Mouse (Mus musculus) layer of hippocampus, postnatal 14 days (tissue): ENCODE results near the gene Atp2c2. TPM values are rescaled to one million over a fixed set of nuclear protein-coding genes. Genes with fewer than 3 reads are reported as not detected.

Experiments
- total RNA-seq, 2 experiments: library from RNA; stranded (reverse); gene quantifications; 2 replicates each; pipeline ENCODE4 v1.2.3; 2021

The Atp2c2 gene
- total RNA-seq, 2 experiments from 2014 or later, result 1.7 to 2.9 TPM

Other genes starting within 250 kb of the Atp2c2 start
- gene Slc38a8, start 198.3 kb upstream of the Atp2c2 start, total RNA-seq, result under 1 TPM; 0.23 to 0.29 TPM
- gene Mbtps1, start 141.3 kb upstream of the Atp2c2 start, total RNA-seq, result 10 to 100 TPM; 63.6 to 69.8 TPM
- 10 to 100 TPM; 39.1 to 40.8 TPM for gene Hsdl1, start 124.8 kb upstream of the Atp2c2 start, total RNA-seq
- gene Dnaaf1, start 124.8 kb upstream of the Atp2c2 start, total RNA-seq, result under 1 TPM; 0.32 to 0.48 TPM
- 10 to 100 TPM; 10.0 to 11.8 TPM for gene Taf1c, start 94.8 kb upstream of the Atp2c2 start, total RNA-seq
- under 1 TPM in 1 of 2 experiments, not detected in 1; 0.16 TPM for gene Adad2, start 87.3 kb upstream of the Atp2c2 start, total RNA-seq
- gene Kcng4, start 64.3 kb upstream of the Atp2c2 start, total RNA-seq, result 1 to 10 TPM; 2.9 to 3.3 TPM
- 1 to 10 TPM; 6.9 to 8.2 TPM for gene Wfdc1, start 33.6 kb upstream of the Atp2c2 start, total RNA-seq
- 10 to 100 TPM; 16.2 to 19.5 TPM for gene Tldc1, start 78.4 kb downstream of the Atp2c2 start, total RNA-seq
- gene Cotl1, start 140.5 kb downstream of the Atp2c2 start, total RNA-seq, result 100 to 1,000 TPM; 103 to 114 TPM
- 1 to 10 TPM; 8.2 to 8.4 TPM for gene Klhl36, start 162.3 kb downstream of the Atp2c2 start, total RNA-seq
- 10 to 100 TPM; 86.7 to 93.0 TPM for gene Usp10, start 210.4 kb downstream of the Atp2c2 start, total RNA-seq
- gene Gm20388, start 210.8 kb downstream of the Atp2c2 start, total RNA-seq, result not detected